Mouse (Mus musculus): Measurements from ENCODE around the gene Ptpn5.

- TF ChIP-seq ZNF384 (IDR thresholded peaks at IDR 0.05; ENCODE audit: low read depth, low read length) (no peak), MYC (IDR thresholded peaks at IDR 0.05; ENCODE audit: low read depth, low read length) (no peak), BHLHE40 (IDR thresholded peaks at IDR 0.05; ENCODE audit: borderline replicate concordance, low read depth, low read length) (no peak), USF1 (IDR thresholded peaks at IDR 0.05; ENCODE audit: low read depth, low read length) (no peak), POLR2A (IDR thresholded peaks at IDR 0.05; ENCODE audit: control insufficient read depth in 1 of 2, insufficient read depth in 1 of 2, low read depth in 1 of 2, low read length in 2 of 2, poor library complexity in 1 of 2) (no peak), CTCF (IDR thresholded peaks at IDR 0.05 in 2 of 3, conservative IDR thresholded peaks at IDR 0.05 in 1 of 3; ENCODE audit: control insufficient read depth in 1 of 3, insufficient read depth in 1 of 3, low read depth in 2 of 3, low read length in 3 of 3, poor library complexity in 1 of 3, severe bottlenecking in 1 of 3) (no peak), ZMIZ1 (IDR thresholded peaks at IDR 0.05; ENCODE audit: low read depth, low read length) (no peak), EP300 (IDR thresholded peaks at IDR 0.05; ENCODE audit: low read depth in 1 of 2, low read length in 2 of 2) (no peak), TCF12 (IDR thresholded peaks at IDR 0.05; ENCODE audit: low read depth, low read length) (no peak), ZC3H11A (IDR thresholded peaks at IDR 0.05; ENCODE audit: low read depth, low read length) (no peak)
These were observed 21.4 kb downstream of the Ptpn5 start for GRCm38 (mm10) chr7:47112036-47112435.

Data from MEL (cell line).